Mouse (Mus musculus) thymus, adult 2 months (tissue): Measurements from ENCODE around the gene Supt3.

ENCODE experiments used
- CTCF ChIP-seq: fragments of 200-500 bp; IDR thresholded peaks from 2 replicates; pipeline ENCODE4 v1.5.1; 2012; ENCODE audit warnings: mild to moderate bottlenecking, control low read depth, low read length, moderate library complexity, borderline replicate concordance; ENCODE audit not compliant: control insufficient read depth, poor library complexity, insufficient read depth; ENCODE audit errors: extremely low read depth
- POLR2A ChIP-seq: fragments of 200-500 bp; IDR thresholded peaks from 2 replicates; pipeline ENCODE4 v1.6.1; 2012; ENCODE audit warnings: mild to moderate bottlenecking, low read length, control low read depth, moderate library complexity; ENCODE audit not compliant: control insufficient read depth, poor library complexity, insufficient read depth; ENCODE audit errors: extremely low read depth

- TF ChIP-seq CTCF (no peak), POLR2A (no peak)
Measured at GRCm38 (mm10) chr17:44818825-44819224, 41.9 kb downstream of the Supt3 start.
